Mouse (Mus musculus) lung, adult 2 months (tissue): ENCODE data around the gene Klf4.
A peak's percentile ranks its signal among the peaks of the same experiment; 100 is the strongest.

Experiments
- CTCF ChIP-seq: fragments of 200-500 bp; IDR thresholded peaks from 2 replicates; pipeline ENCODE4 v1.5.1; 2011; ENCODE audit warnings: mild to moderate bottlenecking, low read length, control low read depth; ENCODE audit not compliant: insufficient read depth
- POLR2A ChIP-seq: fragments of 200-500 bp; IDR thresholded peaks from 2 replicates; pipeline ENCODE4 v1.6.1; 2011; ENCODE audit warnings: low read depth, mild to moderate bottlenecking, control low read depth, low read length, borderline replicate concordance; ENCODE audit errors: extremely low read depth

GRCm38 (mm10) chr4:55532407-55533195 is at the start of gene Klf4:
- TF ChIP-seq CTCF (no peak), POLR2A (peak; percentile 79)
